7 mouse cellular contexts compared by ENCODE assay signal in genomic region chr7:45395129-45395541, GRCm38 (mm10). TPM values are rescaled to one million over a fixed set of nuclear protein-coding genes. Genes with fewer than 3 reads are reported as not detected.
DNase-seq lines count a peak whose midpoint lies in the region; ATAC-seq and TF ChIP-seq lines count a peak whose summit lies in the region.

No protein-coding gene starts in this region.

- peak overlapping the region; percentile 67 for H3K4me3 ChIP-seq in lung, adult 2 months (replicated peaks; ENCODE audit: extremely low read depth, low read depth, low read length)
- peak overlapping the region; percentile 78 for H3K4me3 ChIP-seq in bone marrow, adult 2 months (replicated peaks; ENCODE audit: control insufficient read depth, low read depth, low read length)
- peak overlapping the region; percentile 88 for H3K4me3 ChIP-seq in forebrain, embryonic 10.5 days
- peak overlapping the region; percentile 70 for H3K4me3 ChIP-seq in liver, embryonic 11.5 days (ENCODE audit: low read depth, low read length)
- H3K4me3 ChIP-seq in stomach, embryonic 15.5 days (replicated peaks) = peak overlapping the region; percentile 86

- WGBS in lung, adult 2 months = 1% methylated on average over 19 of the region's 20 CpGs
- WGBS in bone marrow, adult 2 months = under 1% methylated on average over 20 of the region's 20 CpGs
- 2% methylated on average over 19 of the region's 20 CpGs for WGBS in forebrain, embryonic 10.5 days
- under 1% methylated on average over 19 of the region's 20 CpGs for WGBS in liver, embryonic 11.5 days
- WGBS in stomach, embryonic 15.5 days = 0% methylated on average over 17 of the region's 20 CpGs

- TF ChIP-seq CTCF in lung, adult 2 months (IDR thresholded peaks at IDR 0.05; ENCODE audit: insufficient read depth, low read length) = no peak
- TF ChIP-seq CTCF in bone marrow, adult 2 months (IDR thresholded peaks at IDR 0.05; ENCODE audit: control insufficient read depth, insufficient read depth, low read length) = no peak

- peaks cover 41% of the 10 kb centered on the region for H3K36me3 ChIP-seq in forebrain, embryonic 10.5 days (replicated peaks)
- peaks cover 28% of the 10 kb centered on the region for H3K36me3 ChIP-seq in liver, embryonic 11.5 days (ENCODE audit: control insufficient read depth, insufficient read depth, low read length)
- H3K36me3 ChIP-seq in stomach, embryonic 15.5 days = peaks cover 21% of the 10 kb centered on the region; the same call in 1 of the 2 replicates

- H3K9me3 ChIP-seq in forebrain, embryonic 10.5 days = no peaks in the 10 kb centered on the region
- H3K9me3 ChIP-seq in liver, embryonic 11.5 days (ENCODE audit: control insufficient read depth, low read length) = no peaks in the 10 kb centered on the region
- H3K9me3 ChIP-seq in stomach, embryonic 15.5 days = no peaks in the 10 kb centered on the region

- no peaks in the 10 kb centered on the region for H3K27me3 ChIP-seq in forebrain, embryonic 10.5 days (ENCODE audit: poor library complexity, severe bottlenecking)
- no peaks in the 10 kb centered on the region for H3K27me3 ChIP-seq in liver, embryonic 11.5 days (replicated peaks; ENCODE audit: control insufficient read depth, insufficient read depth, low read length)
- no peaks in the 10 kb centered on the region for H3K27me3 ChIP-seq in stomach, embryonic 15.5 days (replicated peaks)

- H3K4me2 ChIP-seq in liver, embryonic 11.5 days = peak overlapping the region; percentile 100
- H3K4me2 ChIP-seq in stomach, embryonic 15.5 days = peak overlapping the region; percentile 89

- peak overlapping the region; percentile 92 for H3K27ac ChIP-seq in bone marrow, adult 2 months (ENCODE audit: control insufficient read depth, insufficient read depth, low read depth, low read length, poor library complexity)
- peak overlapping the region; percentile 99 for H3K27ac ChIP-seq in forebrain, embryonic 10.5 days
- H3K27ac ChIP-seq in liver, embryonic 11.5 days (ENCODE audit: low read depth, low read length) = peak overlapping the region; percentile 96
- peak overlapping the region; percentile 98 for H3K27ac ChIP-seq in stomach, embryonic 15.5 days

- peak overlapping the region; percentile 92 for H3K9ac ChIP-seq in liver, embryonic 11.5 days (ENCODE audit: low read depth, low read length)
- peak overlapping the region; percentile 72 for H3K9ac ChIP-seq in stomach, embryonic 15.5 days

- no peak for DNase-seq in lung, adult 2 months
- no peak for DNase-seq in lung, adult 18-20 months
- no peak for DNase-seq in forebrain, embryonic 10.5 days (ENCODE audit: extremely low spot score, low spot score)
- no peak for DNase-seq in liver, embryonic 11.5 days (ENCODE audit: low spot score)
- no peak for DNase-seq in right cerebral cortex, adult 18-20 months

- ATAC-seq in liver, embryonic 11.5 days (replicated peaks; ENCODE audit: low FRiP score) = peak; percentile 67
- peak; percentile 67 for ATAC-seq in stomach, embryonic 15.5 days (ENCODE audit: insufficient read depth, low FRiP score, low read depth)

- TF ChIP-seq POLR2A in lung, adult 2 months (IDR thresholded peaks at IDR 0.05; ENCODE audit: borderline replicate concordance, extremely low read depth, low read depth, low read length) = no peak
- no peak for TF ChIP-seq POLR2A in bone marrow, adult 2 months (IDR thresholded peaks at IDR 0.05; ENCODE audit: borderline replicate concordance, control insufficient read depth, low read depth, low read length)

- peaks cover 8% of the 10 kb centered on the region for H3K4me1 ChIP-seq in lung, adult 2 months (ENCODE audit: control insufficient read depth, insufficient read depth, low read length)
- H3K4me1 ChIP-seq in bone marrow, adult 2 months (ENCODE audit: control insufficient read depth, insufficient read depth, low read length) = peaks cover 4% of the 10 kb centered on the region; the same call in 1 of the 2 replicates
- H3K4me1 ChIP-seq in forebrain, embryonic 10.5 days = peaks cover 27% of the 10 kb centered on the region
- peaks cover 19% of the 10 kb centered on the region for H3K4me1 ChIP-seq in liver, embryonic 11.5 days (replicated peaks; ENCODE audit: control insufficient read depth, insufficient read depth, low read length)
- peaks cover 11% of the 10 kb centered on the region for H3K4me1 ChIP-seq in stomach, embryonic 15.5 days

RNA-seq across cellular contexts. Expression of gene Snrnp70, which starts 0.4 kb away (rescaled TPM):
- polyA plus RNA-seq in lung, adult 2 months (2012; rRNA removed) = 240 and 319 TPM in 2 replicates
- polyA plus RNA-seq in bone marrow, adult 2 months (2011; ENCODE audit: insufficient read depth, insufficient read length, low replicate concordance, missing spikeins) = 753 and 781 TPM in 2 replicates
- polyA plus RNA-seq in forebrain, embryonic 10.5 days (2016; fragmentation: Nextera tagmentation; extraction: Ambion mirVana) = 295 TPM in 2 replicates
- polyA plus RNA-seq in liver, embryonic 11.5 days (2014; fragmentation: Nextera tagmentation; extraction: Ambion mirVana) = 51.6 and 64.4 TPM in 2 replicates
- 225 and 247 TPM in 2 replicates for polyA plus RNA-seq in stomach, embryonic 15.5 days (2015; fragmentation: Nextera tagmentation; extraction: Ambion mirVana)

RNA-seq across cellular contexts. Expression of gene Kcna7, which starts 10.3 kb away (rescaled TPM):
- polyA plus RNA-seq in lung, adult 2 months (2012; rRNA removed) = 0.23 and 2.3 TPM in 2 replicates
- not detected in 2 replicates for polyA plus RNA-seq in bone marrow, adult 2 months (2011; ENCODE audit: insufficient read depth, insufficient read length, low replicate concordance, missing spikeins)
- not detected in 2 replicates for polyA plus RNA-seq in forebrain, embryonic 10.5 days (2016; fragmentation: Nextera tagmentation; extraction: Ambion mirVana)
- polyA plus RNA-seq in liver, embryonic 11.5 days (2014; fragmentation: Nextera tagmentation; extraction: Ambion mirVana) = 0.18 TPM in 1 of 2 replicates, not detected in the other
- polyA plus RNA-seq in stomach, embryonic 15.5 days (2015; fragmentation: Nextera tagmentation; extraction: Ambion mirVana) = 0.08 TPM in 1 of 2 replicates, not detected in the other

RNA-seq across cellular contexts. Expression of gene Ntf5, which starts 18.4 kb away (rescaled TPM):
- 4.6 and 4.8 TPM in 2 replicates for polyA plus RNA-seq in lung, adult 2 months (2012; rRNA removed)
- 1.8 TPM in 1 of 2 replicates, not detected in the other for polyA plus RNA-seq in bone marrow, adult 2 months (2011; ENCODE audit: insufficient read depth, insufficient read length, low replicate concordance, missing spikeins)
- 0.46 and 0.87 TPM in 2 replicates for polyA plus RNA-seq in forebrain, embryonic 10.5 days (2016; fragmentation: Nextera tagmentation; extraction: Ambion mirVana)
- polyA plus RNA-seq in liver, embryonic 11.5 days (2014; fragmentation: Nextera tagmentation; extraction: Ambion mirVana) = 2.0 and 2.5 TPM in 2 replicates
- polyA plus RNA-seq in stomach, embryonic 15.5 days (2015; fragmentation: Nextera tagmentation; extraction: Ambion mirVana) = 2.6 and 2.7 TPM in 2 replicates

RNA-seq across cellular contexts. Expression of gene Lin7b, which starts 24.8 kb away (rescaled TPM):
- polyA plus RNA-seq in lung, adult 2 months (2012; rRNA removed) = 1.4 and 2.2 TPM in 2 replicates
- not detected in 2 replicates for polyA plus RNA-seq in bone marrow, adult 2 months (2011; ENCODE audit: insufficient read depth, insufficient read length, low replicate concordance, missing spikeins)
- polyA plus RNA-seq in forebrain, embryonic 10.5 days (2016; fragmentation: Nextera tagmentation; extraction: Ambion mirVana) = 0.47 and 0.81 TPM in 2 replicates
- polyA plus RNA-seq in liver, embryonic 11.5 days (2014; fragmentation: Nextera tagmentation; extraction: Ambion mirVana) = 0.35 TPM in 1 of 2 replicates, not detected in the other
- 3.5 and 4.0 TPM in 2 replicates for polyA plus RNA-seq in stomach, embryonic 15.5 days (2015; fragmentation: Nextera tagmentation; extraction: Ambion mirVana)

RNA-seq across cellular contexts. Expression of gene Lhb, which starts 25.5 kb away (rescaled TPM):
- polyA plus RNA-seq in lung, adult 2 months (2012; rRNA removed) = 26.5 and 33.4 TPM in 2 replicates
- not detected in 2 replicates for polyA plus RNA-seq in bone marrow, adult 2 months (2011; ENCODE audit: insufficient read depth, insufficient read length, low replicate concordance, missing spikeins)
- polyA plus RNA-seq in forebrain, embryonic 10.5 days (2016; fragmentation: Nextera tagmentation; extraction: Ambion mirVana) = not detected in 2 replicates
- 0.26 TPM in 1 of 2 replicates, not detected in the other for polyA plus RNA-seq in liver, embryonic 11.5 days (2014; fragmentation: Nextera tagmentation; extraction: Ambion mirVana)
- 0.62 TPM in 1 of 2 replicates, not detected in the other for polyA plus RNA-seq in stomach, embryonic 15.5 days (2015; fragmentation: Nextera tagmentation; extraction: Ambion mirVana)
